Mouse (Mus musculus) spleen, adult 18-20 months (tissue): Measurements from ENCODE around the gene H1f0.

Experiments
- DNase-seq, 2 experiments: peaks; one replicate each; pipeline ENCODE4 v3.0.0; 2022; ENCODE audit warnings: mixed read lengths in 2 of 2

The H1f0 gene

DNA sequence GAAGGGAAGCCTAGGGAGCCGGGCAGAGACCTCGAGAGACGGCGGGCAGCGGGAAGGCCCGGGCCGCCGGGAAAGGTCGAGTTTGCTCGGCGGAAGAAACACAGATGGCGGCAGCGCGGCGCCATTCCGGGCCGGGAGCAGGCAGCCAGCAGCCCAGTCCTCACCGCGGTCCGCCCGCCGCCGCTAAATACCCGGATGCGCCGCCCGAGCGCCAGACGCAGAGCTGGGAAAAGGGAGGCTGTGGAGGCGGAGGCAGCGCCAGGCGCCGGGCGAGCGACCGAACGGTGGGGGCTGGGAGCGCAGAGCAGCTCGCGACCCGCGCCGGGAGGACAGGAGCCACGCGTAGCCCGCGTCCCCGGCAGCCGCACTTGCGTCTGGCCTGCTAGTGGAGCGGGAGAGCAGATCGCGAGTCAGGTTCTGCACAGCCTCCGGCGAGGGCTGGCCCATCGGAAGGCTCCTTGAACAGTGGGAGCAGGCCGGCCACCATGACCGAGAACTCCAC, at the start of gene H1f0:
Gene H1f0 (plus strand): TSS at position 214 of the 502 bp plus-strand sequence.
- peak; percentile 49 to 72 for DNase-seq

DNA sequence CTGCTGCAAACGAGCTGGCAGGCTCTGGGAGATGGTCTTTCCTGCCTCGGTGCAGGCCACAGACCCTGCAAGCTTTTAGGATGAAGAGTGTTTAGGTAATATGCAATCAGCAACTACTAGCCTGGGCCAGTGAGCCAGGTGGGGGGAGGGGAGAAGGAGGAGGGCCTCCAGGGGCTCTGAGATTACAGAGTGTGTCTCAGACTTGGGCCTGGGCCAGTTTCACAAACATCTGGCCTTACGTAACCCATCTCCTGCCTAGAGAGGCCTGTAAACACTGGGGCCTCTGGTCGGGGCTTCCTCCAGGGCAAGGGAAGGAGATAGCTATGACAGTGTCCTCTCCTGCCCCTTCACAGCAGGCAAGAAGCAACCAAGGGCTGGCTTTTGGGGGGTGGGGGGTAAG, 49.4 kb upstream of the H1f0 start:
- DNase-seq, result no peak

DNA sequence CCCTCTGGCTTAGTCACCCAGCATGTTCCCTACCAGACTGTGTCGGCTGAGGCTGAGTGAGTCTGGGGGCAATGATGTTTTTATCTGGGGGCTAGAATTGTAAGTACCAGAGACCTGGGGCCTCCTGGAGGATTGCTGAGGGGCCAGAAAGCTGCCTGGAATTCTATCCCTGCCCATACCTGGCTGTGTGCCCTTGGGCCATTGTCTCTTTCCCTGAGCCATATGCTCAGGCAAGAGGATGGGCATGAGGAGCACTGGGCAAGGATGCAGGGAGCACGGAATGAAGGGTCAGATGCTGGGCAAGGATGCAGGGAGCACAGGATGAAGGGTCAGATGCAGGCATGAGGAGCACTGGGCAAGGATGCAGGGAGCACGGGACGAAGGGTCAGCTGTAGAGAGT, 48.2 kb upstream of the H1f0 start:
- DNase-seq, result no peak

DNA sequence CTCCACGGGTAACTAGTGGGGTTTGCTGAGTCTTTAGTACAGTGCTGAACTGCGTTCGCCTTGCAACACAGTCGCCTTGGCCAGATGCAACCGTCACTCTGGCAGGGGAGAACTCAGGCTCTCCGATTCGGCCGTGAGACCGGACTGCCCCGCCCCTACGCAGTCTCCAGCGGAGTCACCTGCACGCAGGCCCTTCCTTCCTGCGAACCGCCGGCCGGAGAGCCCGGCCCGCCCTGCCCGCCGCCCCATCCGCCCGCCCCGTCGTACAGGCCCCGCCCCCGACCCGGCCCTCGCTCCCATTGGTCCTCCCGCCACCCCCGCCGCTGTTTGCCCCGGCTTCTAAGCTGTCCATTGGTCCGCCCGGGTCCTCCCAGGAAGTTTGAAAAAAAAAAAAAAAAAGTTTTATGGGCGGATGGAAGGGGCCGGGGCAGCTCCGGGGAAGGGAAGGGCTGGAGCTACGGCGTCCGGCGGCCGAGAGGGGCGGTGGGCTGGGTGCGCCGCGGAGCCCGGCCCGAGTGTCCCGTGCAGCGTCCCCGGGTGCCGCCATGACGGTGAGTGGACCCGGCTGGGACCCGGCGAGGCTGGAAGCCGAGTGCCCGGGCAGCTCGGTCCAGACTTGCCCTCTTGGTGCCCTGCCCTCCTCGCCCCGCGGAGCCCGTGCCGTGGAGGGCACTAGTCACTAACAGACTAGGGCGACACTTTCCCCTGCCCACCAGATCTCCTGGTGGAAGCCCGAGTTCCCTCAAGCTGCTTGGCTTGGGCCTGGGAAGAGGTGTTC, 45.4 kb upstream of the H1f0 start:
- peak; percentile 80 to 86 for DNase-seq

DNA sequence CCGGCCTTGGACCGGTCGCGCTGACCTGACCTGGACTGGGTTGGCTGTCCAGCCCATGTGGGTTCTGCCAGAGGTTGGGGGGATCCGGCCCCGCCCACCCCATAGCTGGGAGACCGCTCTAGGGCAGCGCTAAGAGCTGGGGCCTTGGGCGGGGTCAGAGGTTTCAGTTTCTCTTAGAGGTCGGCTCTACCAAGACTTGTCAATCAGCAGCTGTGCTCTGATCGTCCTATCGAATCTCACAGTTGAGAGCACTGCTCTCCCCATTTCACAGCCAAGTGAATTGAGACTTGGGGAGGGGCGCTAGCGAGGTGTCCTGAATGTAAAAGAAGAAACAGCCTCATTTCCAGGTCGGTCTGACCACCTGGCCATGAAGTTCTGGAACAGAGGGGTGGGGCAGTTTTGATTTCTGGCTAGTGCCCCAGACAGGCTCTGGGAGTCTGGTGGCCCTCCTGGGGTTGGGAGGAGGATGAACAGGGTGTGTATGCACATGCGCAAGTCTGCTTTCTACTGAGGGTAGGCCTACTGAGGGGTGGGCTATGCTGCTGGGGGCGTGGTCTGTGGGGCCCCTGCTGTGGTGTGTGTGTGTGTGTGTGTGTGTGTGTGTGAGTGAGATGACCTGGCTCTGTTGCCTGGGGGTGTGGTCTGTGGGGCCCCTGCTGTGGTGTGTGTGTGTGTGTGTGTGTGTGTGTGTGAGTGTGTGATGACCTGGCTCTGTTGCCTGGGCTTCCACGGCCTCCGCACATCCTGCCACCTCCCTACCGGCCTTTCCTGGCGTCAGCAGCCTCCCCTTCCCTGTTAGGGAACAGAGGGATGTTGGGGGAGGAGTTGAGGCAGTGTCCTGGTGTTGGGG, 44.6 kb upstream of the H1f0 start:
- peak; percentile 49 to 60 for DNase-seq

DNA sequence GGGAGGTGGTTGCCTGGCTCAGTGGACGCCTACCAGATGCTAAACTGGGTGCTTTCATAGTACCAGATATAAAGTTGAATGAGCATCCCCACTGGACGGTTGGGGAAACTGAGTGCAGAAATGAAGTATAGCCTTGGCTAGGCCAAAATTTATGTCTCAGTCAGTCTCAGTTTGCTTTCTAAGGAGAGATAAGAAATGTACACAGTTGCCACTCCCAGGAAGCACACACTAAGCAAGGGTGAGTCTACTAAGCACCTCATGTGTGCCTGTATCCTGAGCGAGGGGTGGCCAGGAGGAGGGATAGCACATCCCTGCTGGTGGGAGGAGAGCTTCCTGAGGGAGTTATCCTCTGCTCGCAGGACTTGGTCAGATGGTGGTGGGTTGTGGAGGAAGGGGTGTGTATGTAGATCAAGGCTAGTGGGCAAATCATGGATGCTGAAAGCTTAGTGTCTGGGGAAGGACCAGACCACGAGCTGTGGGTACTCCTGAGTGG, 43.9 kb upstream of the H1f0 start:
- no peak for DNase-seq

DNA sequence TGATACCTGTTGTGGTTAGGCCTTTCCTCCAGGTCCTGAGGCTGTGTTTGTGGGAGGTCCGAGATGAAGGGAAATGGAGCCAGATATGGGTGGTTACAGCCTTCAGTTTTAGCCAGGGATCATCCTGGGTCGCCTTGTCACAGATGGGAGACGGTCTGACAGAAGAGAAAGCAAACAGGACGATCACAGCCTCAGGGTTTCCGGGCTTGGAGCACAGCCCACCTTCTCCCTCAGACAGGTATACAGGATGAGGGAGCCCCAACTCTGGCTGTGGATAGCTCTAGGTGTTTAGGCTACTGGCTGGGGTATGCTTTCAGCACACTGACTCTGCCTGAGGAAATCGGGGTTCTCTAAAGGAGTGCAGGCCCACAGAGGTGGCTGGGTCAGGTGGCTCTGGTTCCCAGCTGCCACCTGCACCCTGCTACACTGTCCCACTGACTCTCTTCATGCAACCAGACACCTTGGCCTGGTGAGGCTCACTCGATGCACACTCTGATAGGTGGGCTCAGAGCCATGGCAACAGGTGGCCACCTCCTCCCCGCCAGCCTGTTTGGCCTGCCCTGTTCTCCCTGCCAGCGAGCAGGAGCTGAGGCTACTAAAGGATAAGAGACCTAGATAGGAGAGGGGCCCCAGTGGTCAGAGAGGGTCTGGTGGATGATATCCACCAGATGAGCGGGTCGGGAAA, 41.6 kb upstream of the H1f0 start:
- no peak for DNase-seq

DNA sequence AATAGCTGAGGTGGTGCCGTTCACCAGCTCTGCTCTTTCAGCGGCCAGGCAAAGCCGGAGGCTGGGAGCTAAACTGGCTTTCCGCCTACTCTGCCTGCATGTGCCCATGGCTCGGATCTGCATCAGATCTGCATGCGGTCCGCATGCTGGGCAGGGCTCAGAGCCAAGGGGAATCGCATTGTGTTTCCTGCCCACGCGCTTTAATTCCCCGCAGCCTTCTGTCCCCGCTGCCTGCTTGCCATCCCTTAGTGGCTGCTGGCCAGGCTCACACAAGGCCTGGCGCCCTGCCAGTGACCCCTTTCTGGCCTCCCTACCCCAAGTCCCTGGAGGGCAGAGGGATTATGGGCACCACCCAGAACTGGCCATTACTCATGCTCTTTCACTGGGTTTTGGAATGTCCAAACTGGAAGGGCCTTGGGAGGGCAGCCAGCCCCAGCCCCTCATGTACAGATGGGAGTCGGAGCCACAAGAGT, 39.7 kb upstream of the H1f0 start:
- peak in 1 of 2 experiments; percentile 11 for DNase-seq

DNA sequence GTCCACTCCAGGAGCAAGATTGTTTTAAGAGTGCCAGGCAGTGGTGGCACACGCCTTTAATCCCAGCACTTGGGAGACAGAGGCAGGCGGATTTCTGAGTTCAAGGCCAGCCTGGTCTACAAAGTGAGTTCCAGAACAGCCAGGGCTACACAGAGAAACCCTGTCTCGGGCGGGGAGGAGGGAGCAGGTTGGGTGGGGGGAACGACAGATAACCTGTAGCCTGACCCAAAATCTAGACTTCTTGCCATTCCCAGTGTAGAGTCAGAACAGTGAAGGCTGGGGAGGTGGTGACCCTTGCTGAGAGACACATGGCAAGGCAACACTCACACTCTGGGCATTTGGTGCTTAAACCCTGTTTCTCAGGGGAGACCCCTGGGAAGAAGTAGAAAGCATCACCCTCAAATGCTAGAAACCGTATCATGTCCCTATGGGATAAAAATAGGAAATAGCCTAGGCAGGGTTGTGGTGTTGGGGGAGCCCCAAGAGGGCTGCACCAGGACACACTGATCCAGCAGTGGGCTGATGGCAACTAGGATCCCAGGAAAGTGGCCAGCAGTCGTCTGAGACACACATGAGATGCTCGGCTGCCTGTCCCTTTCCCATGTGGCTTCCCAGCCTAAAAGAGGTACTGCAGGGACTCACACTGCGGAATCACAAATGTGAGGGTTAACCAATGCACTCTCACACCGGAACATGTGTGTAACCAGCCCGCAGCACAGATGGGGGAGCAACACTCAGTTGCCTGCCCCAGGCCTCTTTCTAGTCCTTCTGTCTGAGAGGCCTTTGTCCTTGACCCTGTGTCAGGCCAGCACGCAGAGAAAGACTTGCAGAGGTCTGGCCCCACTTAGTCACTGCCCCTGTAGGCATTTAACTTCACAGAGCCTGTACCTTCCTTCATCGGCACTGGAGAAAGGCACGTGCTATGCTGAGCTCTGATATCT, 38.8 kb upstream of the H1f0 start:
- DNase-seq, result no peak

DNA sequence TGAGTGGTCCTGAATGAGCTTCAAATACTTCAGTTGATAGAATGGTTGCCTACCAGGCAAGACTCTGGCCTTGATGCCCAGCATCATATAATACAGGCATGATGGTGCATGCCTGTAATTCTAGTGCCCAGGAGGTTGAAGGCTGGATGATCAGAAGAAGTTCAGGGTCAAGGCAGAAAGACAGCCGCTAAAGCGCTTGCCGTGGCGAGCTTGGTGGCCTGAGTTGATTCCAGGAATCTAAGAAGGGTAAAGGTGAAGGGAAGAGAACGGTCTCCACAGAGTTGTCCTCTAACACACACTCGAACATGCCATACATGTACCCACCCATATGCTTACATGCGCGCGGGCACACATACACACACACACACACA, 38.2 kb upstream of the H1f0 start:
- no peak for DNase-seq

DNA sequence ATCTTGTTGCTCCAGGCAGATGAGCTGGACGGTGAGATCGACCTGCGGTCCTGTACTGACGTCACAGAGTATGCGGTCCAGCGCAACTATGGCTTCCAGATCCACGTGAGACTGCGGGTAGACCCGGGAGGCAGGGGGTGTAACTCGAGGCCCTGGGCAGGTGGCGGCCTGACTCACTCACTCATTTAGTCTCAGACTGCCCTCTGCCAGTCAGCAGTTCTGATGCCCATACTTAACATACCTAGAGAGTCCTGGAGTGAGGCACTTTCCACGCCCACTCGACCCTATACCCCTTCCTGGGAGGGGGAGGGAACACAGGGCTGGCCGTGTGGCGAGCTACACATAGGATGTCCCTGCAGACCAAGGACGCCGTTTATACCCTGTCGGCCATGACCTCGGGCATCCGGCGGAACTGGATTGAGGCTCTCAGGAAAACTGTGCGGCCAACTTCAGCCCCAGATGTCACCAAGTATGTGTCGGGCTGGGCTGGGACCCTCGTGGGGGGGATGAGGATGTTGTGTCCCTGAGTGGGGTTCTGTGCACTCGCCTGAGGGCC, 37.2 kb upstream of the H1f0 start:
- DNase-seq, result no peak

DNA sequence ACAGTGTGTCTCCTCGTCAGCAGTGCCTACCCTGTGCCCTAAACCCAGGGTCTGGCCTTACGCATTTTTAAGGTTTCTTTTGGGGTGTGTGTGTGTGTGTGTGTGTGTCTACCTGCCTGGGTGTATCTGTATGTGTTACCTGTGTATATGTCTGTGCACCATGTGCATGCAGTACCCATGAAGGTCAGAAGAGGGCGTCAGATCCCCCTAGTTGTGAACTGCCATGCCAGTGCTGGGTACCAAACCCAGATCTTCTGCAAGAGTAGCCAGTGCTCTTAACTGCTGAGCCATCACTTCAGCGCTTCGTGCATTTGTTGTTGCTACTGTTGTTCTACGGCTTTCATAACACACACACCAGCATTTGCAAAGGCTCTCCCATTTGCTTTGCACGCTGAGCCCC, 36.0 kb upstream of the H1f0 start:
- no peak for DNase-seq

DNA sequence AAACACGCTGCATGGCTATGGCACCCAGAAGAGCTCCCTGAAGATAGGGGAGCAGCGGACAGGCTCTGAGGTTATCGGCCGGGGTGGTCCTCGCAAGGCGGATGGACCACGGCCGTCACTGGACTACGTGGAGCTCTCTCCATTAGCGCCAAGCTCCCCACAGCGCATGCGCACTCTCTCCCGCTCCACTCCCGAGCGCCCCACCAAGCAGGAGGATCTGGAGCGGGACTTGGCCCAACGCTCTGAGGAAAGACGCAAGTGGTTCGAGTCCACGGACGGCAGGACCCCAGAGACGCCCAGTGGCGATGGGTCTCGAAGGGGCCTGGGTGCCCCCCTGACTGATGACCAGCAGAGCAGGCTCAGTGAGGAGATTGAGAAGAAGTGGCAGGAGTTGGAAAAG, 35.3 kb upstream of the H1f0 start:
- DNase-seq, result no peak

DNA sequence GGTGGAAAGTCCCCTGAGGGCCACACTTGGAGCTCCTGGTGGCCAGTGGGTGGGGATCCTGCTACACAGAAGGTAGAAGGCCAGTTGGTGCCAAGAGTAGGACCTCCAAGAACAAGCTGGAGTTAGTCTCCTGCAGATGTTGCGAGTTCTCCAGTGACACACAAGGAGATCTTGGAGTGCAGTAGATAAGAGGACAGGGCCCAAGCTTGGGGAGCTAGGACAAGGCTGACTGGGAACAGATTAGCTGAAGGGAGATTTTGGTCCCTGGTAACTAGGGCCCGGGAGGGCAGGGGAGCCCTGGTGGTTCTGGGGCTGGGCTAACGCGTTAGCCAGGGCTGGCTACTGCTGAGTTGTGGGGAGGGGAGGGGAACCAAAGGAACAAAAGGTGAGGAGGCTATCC, 32.3 kb upstream of the H1f0 start:
- no peak for DNase-seq

DNA sequence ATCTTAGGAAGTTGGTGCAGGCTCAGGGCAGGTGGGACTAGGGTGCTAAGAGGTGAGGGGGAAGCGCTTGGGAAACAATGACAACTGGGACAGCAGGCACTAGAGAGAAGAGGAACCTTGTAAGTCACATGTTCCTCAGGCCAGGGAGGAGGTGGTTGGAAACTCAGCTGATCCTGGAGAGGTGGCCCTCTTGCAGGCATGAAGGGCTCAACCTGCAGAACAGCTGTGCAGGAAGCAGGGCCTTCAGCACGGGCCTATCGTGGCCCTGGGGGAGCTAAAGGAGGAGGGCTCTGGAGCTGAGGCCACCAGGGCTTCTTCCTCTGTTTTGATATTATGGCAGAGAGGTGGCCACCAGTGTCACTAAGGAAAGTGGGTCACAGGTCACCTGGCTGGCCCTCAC, 31.6 kb upstream of the H1f0 start:
- DNase-seq, result no peak

DNA sequence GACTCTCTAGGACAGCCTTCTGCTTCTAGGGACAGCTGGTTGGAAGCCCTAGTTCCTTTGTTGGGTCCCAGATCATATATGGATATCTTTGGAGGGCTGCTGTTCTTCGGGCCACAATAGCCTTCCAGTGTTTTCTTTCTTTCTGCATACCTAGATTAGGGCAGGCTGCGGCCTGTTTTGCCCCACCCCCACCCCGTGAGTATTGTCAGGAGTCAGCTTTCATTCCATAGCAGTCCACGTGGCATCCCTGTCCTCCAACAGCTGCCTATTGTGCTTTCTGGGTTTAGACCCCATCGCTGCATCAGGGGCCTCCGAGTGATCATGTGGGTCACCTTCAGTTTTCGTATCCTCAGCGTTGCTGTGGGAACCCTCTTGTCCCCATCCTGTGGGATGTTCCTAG, 29.9 kb upstream of the H1f0 start:
- DNase-seq, result no peak

DNA sequence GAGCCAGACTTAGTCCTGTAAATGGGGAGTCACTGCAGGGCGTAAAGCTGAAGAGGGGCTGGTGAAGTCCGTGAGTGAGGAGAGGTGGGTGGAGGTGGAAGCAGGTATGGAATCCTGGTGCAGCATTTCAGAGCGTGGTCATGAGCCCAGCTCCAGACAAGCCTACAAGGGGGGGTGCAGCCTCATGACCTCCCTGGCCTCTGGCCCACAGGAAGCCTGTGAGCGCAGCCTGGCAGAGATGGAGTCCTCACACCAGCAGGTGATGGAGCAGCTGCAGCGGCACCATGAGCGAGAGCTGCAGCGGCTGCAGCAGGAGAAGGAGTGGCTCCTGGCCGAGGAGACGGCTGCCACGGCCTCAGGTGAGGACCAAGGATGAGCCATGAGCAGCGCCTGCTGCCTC, 28.7 kb upstream of the H1f0 start:
- DNase-seq, result no peak

DNA sequence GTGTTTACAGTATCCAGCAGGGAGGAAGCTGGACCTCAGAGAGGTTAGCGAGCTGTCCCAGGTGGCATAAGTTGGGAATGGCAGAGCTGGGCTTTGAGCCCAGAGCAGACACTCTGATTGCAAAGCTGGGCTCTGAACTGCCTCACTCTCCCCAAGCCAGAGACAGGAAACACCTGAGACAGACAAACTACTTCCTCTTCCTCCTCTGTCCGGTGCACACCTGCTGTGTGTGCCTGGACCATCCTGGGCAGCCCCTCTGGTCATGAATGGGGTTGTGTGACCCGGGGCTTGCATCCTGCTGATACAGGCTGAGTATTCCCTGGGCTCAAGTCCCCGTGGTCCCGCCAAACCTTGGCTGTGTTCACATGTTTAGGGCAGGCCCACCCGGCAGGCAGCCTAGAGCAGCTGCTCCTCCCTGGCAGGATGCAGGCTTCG, 27.9 kb upstream of the H1f0 start:
- DNase-seq, result no peak

DNA sequence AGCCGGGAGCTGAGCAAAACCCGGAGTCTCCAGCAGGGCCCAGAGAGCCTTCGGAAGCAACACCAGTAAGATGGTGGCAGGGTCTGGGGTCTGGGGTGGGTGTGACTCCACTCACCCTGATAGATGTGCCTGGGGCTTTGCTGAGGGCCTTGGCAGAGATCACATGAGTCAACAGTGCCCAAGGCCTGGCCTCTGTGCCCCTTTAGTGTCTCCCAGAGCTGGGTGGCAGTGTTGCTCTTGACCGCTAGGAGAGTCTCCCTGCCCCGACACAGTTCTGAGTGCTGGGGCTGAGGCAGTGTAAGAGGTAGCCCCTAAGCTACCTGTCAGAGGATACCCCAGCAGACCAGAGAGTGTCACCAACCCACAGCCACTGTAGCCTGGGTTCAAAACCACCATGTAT, 26.7 kb upstream of the H1f0 start:
- no peak for DNase-seq

DNA sequence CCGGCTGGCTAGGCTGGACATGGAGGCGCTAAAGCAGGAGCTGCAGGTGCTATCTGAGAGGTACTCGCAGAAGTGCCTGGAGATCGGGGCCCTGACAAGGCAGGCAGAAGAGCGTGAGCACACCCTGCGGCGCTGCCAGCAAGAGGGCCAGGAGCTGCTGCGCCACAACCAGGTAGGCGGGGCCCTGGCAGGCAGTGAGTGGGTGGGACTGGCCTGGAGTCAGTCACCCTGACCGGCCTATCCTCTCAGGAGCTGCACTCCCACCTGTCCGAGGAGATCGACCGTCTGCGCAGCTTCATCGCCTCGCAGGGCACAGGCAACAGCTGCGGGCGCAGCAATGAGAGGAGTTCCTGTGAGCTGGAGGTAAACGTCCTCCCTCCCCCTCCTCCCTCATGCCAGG, 26.2 kb upstream of the H1f0 start:
- DNase-seq, result no peak

DNA sequence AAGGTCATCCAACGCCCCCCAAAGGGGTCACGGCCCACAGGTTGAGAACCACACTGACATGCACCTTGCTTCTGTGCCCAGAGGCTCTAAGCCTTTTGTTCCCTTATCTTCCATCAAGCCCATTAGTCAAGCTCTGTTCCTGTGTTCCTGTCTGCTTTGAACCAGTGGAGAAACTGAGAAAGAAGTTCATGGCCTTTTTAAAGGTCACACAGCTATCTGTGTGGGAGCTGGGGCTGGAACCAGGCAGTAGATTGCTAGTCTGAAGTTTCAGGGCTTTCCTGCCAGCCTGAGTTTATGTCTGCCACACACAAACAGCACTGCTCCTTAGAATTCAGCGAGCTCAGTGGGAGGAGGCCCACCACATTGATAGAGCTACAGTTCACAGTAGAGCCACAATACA, 25.2 kb upstream of the H1f0 start:
- DNase-seq, result no peak

DNA sequence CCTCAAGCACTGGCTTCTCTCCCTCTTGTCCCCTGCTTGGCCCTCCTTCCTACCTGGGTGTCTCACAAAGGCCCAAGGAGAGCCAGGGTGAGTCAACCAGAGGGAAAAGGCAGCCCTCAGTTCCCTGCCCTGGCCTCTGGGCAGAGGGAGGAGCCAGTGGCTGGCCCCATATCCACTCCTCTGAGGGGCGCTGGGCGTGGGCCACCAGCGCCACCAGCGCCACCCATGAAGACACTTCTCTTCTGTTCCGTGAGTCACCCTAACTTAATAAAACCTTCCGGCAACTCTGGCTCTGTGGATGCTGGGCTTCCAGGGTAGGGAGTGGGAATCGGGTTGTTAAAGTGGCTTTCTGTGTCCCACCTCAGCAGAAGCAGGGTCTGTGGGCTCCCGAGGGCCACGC, 22.7 kb upstream of the H1f0 start:
- DNase-seq, result no peak
